Mouse (Mus musculus): ENCODE measurements at regions not wholly inside any gene's neighbourhood (a gene's known extent, or its start where the extent isn't known, plus 50 kb on each side); places are given as distances from the start of the nearest gene placed in this dataset.

GRCm38 (mm10) chr2:167878255-167878865, 53.5 kb upstream of the Ptpn1 start:
- intact Hi-C loops (cut with DNase I): no loop called here

GRCm38 (mm10) chr2:167877254-167877870, 54.5 kb upstream of the Ptpn1 start:
- intact Hi-C loops (cut with DNase I): no loop called here
- DNase-seq (ENCODE audit: low spot score in 2 of 2): no peak

More at GRCm38 (mm10) chr2:167878255-167878865, 53.5 kb upstream of the Ptpn1 start:
- no peak for DNase-seq (ENCODE audit: low spot score in 2 of 2)

- DNase-seq (ENCODE audit: low spot score in 2 of 2): no peak
- intact Hi-C loops (cut with DNase I): no loop called here
Measured at GRCm38 (mm10) chr2:167872507-167872906, 59.4 kb upstream of the Ptpn1 start.

GRCm38 (mm10) chr2:167870153-167870552, 61.7 kb upstream of the Ptpn1 start:
- DNase-seq (ENCODE audit: low spot score in 2 of 2): no peak

GRCm38 (mm10) chr2:167866751-167867150, 65.1 kb upstream of the Ptpn1 start:
- intact Hi-C loops (cut with DNase I): no loop called here

More at GRCm38 (mm10) chr2:167870153-167870552, 61.7 kb upstream of the Ptpn1 start:
- intact Hi-C loops (cut with DNase I): no loop called here

GRCm38 (mm10) chr2:167865525-167865924, 66.3 kb upstream of the Ptpn1 start:
- intact Hi-C loops (cut with DNase I): no loop called here
- DNase-seq (ENCODE audit: low spot score in 2 of 2): no peak

More at GRCm38 (mm10) chr2:167866751-167867150, 65.1 kb upstream of the Ptpn1 start:
- DNase-seq (ENCODE audit: low spot score in 2 of 2): no peak

GRCm38 (mm10) chr2:167864672-167865071, 67.2 kb upstream of the Ptpn1 start:
- DNase-seq (ENCODE audit: low spot score in 2 of 2): no peak
- intact Hi-C loops (cut with DNase I): no loop called here

- no peak for DNase-seq (ENCODE audit: low spot score in 2 of 2)
- intact Hi-C loops (cut with DNase I): no loop called here
Measured at GRCm38 (mm10) chr2:167864228-167864627, 67.6 kb upstream of the Ptpn1 start.

- intact Hi-C loops (cut with DNase I): no loop called here
- no peak for DNase-seq (ENCODE audit: low spot score in 2 of 2)
Measured at GRCm38 (mm10) chr2:167863616-167864015, 68.2 kb upstream of the Ptpn1 start.

GRCm38 (mm10) chr2:167861178-167861520, 70.7 kb upstream of the Ptpn1 start:
- intact Hi-C loops (cut with DNase I): no loop called here
- DNase-seq (ENCODE audit: low spot score in 2 of 2): no peak

GRCm38 (mm10) chr2:167860457-167861177, 71.2 kb upstream of the Ptpn1 start:
- intact Hi-C loops (cut with DNase I): no loop called here
- DNase-seq (ENCODE audit: low spot score in 2 of 2): peak; percentile 72 to 87

- intact Hi-C loops (cut with DNase I): no loop called here
- DNase-seq (ENCODE audit: low spot score in 2 of 2): no peak
Measured at GRCm38 (mm10) chr2:167859575-167859974, 72.3 kb upstream of the Ptpn1 start.

- intact Hi-C loops (cut with DNase I): no loop called here
- DNase-seq (ENCODE audit: low spot score in 2 of 2): no peak
Measured at GRCm38 (mm10) chr2:167858346-167858745, 73.5 kb upstream of the Ptpn1 start.

GRCm38 (mm10) chr2:167857911-167858310, 73.9 kb upstream of the Ptpn1 start:
- no peak for DNase-seq (ENCODE audit: low spot score in 2 of 2)
- intact Hi-C loops (cut with DNase I): no loop called here

GRCm38 (mm10) chr2:167856920-167857475, 74.9 kb upstream of the Ptpn1 start:
- intact Hi-C loops (cut with DNase I): no loop called here
- DNase-seq (ENCODE audit: low spot score in 2 of 2): no peak

GRCm38 (mm10) chr2:167856020-167856419, 75.8 kb upstream of the Ptpn1 start:
- DNase-seq (ENCODE audit: low spot score in 2 of 2): no peak
- intact Hi-C loops (cut with DNase I): no loop called here

GRCm38 (mm10) chr2:167854060-167854459, 77.8 kb upstream of the Ptpn1 start:
- no peak for DNase-seq (ENCODE audit: low spot score in 2 of 2)
- intact Hi-C loops (cut with DNase I): no loop called here

GRCm38 (mm10) chr2:167853411-167853821, 78.4 kb upstream of the Ptpn1 start:
- DNase-seq (ENCODE audit: low spot score in 2 of 2): no peak
- intact Hi-C loops (cut with DNase I): no loop called here

- DNase-seq (ENCODE audit: low spot score in 2 of 2): no peak
- intact Hi-C loops (cut with DNase I): no loop called here
Measured at GRCm38 (mm10) chr2:167852582-167852981, 79.3 kb upstream of the Ptpn1 start.

GRCm38 (mm10) chr2:167851216-167851896, 80.5 kb upstream of the Ptpn1 start:
- no peak for DNase-seq (ENCODE audit: low spot score in 2 of 2)
- intact Hi-C loops (cut with DNase I): no loop called here
